Mouse (Mus musculus) gastrocnemius, postnatal 36 days (tissue): ENCODE measurements around the gene Stmn1. TPM values are rescaled to one million over a fixed set of nuclear protein-coding genes. Genes with fewer than 3 reads are reported as not detected.
A peak's percentile ranks its signal among the peaks of the same experiment; 100 is the strongest.

ENCODE experiments used
- DNase-seq, 2 experiments: peaks; one replicate each; pipeline ENCODE4 v3.0.0; 2022
- intact Hi-C: fragments of 180-260 bp; cut with DNase I; formaldehyde crosslinking; loops from one replicate; pipeline ENCODE4 v1.15.1; 2025
- microRNA-seq, 2 experiments: library from miRNA; unstranded; fragments of <30 nt; microRNA quantifications; one replicate each; pipeline ENCODE4 v1.2.0; 2021
- total RNA-seq, 2 experiments: library from RNA; stranded (reverse); gene quantifications; 2 replicates each; pipeline ENCODE4 v1.2.3; 2021

The Stmn1 gene
- total RNA-seq, 2 experiments from 2014 or later: 8.0 TPM

GRCm38 (mm10) chr4:134506713-134507112, 38.6 kb downstream of the Stmn1 start:
- intact Hi-C loops: no loop called here
- no peak for DNase-seq

DNA sequence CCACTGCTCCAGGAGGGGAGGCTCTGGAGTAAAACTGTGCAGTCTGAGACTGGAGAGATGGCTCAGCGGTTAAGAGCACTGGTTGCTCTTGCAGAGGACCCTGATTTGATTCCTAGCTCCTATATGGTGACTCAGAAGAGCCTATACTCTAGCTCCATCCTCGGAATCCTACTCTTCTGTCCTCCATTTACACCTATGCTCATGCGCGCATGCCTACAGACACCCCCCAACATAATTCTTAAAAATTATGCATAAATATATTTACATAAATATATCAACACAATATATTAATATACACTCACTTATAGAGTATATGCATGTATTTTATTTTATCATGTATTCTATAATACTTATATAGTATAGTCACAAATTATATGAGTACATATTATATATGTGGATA, 42.3 kb downstream of the Stmn1 start:
- intact Hi-C loops: no loop called here
- no peak for DNase-seq

- intact Hi-C loops: no loop called here
- DNase-seq: peak; percentile 82 to 90
Measured at GRCm38 (mm10) chr4:134510845-134511411, 42.8 kb downstream of the Stmn1 start, which contains the start of gene Aunip. TSS of gene Aunip (plus strand) at chr4:134510999.

DNA sequence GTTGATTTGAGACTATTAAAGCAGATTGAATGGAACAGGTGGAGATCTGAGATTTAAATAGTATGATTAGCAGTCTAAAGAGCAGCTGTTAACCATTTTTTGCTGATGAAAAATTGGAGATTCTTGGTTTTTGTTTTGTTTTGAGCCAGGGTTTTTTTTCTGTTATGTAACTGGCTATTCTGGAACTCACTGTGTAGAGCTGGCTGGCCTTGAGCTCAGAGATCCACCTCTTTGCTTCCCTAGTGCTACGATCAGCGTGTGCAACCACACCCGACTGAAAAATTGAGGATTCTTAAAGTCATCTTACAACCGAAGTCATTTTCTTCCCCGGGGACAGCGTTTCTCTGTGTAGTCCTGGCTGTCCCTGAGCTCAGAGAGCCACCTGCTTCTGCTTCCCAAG, 43.6 kb downstream of the Stmn1 start:
- intact Hi-C loops: no loop called here
- no peak for DNase-seq

- intact Hi-C loops: no loop called here
- DNase-seq: peak; percentile 47 to 73
Measured at GRCm38 (mm10) chr4:134512798-134513197, 44.7 kb downstream of the Stmn1 start.

- no peak for DNase-seq
- intact Hi-C loops: no loop called here
Measured at GRCm38 (mm10) chr4:134514309-134514930, 46.3 kb downstream of the Stmn1 start.

GRCm38 (mm10) chr4:134515614-134516013, 47.5 kb downstream of the Stmn1 start:
- intact Hi-C loops: no loop called here
- no peak for DNase-seq

- DNase-seq: peak in 1 of 2 experiments; percentile 30
- intact Hi-C loops: no loop called here
Measured at GRCm38 (mm10) chr4:134516981-134517380, 48.9 kb downstream of the Stmn1 start.

- DNase-seq: no peak
- intact Hi-C loops: no loop called here
Measured at GRCm38 (mm10) chr4:134517719-134518118, 49.6 kb downstream of the Stmn1 start.

- intact Hi-C loops: no loop called here
- DNase-seq: no peak
Measured at GRCm38 (mm10) chr4:134518541-134518940, 50.4 kb downstream of the Stmn1 start.

DNA sequence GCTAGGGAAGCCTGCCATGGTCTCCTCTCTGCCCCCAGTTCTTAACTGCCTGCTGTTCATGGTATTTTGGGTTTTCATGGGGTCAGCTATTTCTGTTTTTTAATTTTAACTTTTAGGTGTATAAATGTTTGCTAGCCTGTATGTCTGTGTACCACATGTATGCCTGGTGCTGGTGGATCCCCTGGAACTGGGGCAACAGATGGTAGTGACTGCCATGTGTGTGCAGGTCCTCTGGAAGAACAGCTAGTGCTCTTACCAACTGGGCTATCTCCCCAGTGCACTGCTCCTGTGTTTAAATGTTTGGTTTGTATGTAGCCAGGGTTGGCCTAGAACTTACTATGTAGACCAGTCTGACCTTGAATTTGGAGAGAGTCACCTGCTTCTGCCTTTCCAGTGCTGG, 51.2 kb downstream of the Stmn1 start:
- no peak for DNase-seq
- intact Hi-C loops: no loop called here

Small RNA genes lying within 50 kb of the gene (microRNA-seq; reads per million reads assigned to microRNA genes)
- 0.72 to 2.2 reads per million in 2 experiments for gene Gm23634

Other genes with a start within 250 kb of the Stmn1 start
- 1 to 10 TPM; 1.3 to 1.4 TPM for gene Catsper4, start 240.9 kb upstream of the Stmn1 start, total RNA-seq
- gene Cnksr1, start 229.9 kb upstream of the Stmn1 start, total RNA-seq: 10 to 100 TPM; 33.7 to 36.3 TPM
- not detected for gene E130218I03Rik, start 224.7 kb upstream of the Stmn1 start, total RNA-seq
- 1 to 10 TPM; 4.5 to 4.7 TPM for gene Zfp593, start 222.7 kb upstream of the Stmn1 start, total RNA-seq
- gene Gm30191, start 221.4 kb upstream of the Stmn1 start, total RNA-seq: not detected
- 1 to 10 TPM; 2.4 to 3.6 TPM for gene Grrp1, start 214.2 kb upstream of the Stmn1 start, total RNA-seq
- gene Pdik1l, start 180.4 kb upstream of the Stmn1 start, total RNA-seq: 1 to 10 TPM; 2.2 to 4.3 TPM
- 100 to 1,000 TPM; 241 to 268 TPM for gene Trim63, start 153.2 kb upstream of the Stmn1 start, total RNA-seq
- 10 to 100 TPM in 1 of 2 experiments, 1 to 10 TPM in 1; 3.8 to 22.3 TPM for gene Slc30a2, start 125.1 kb upstream of the Stmn1 start, total RNA-seq
- 10 to 100 TPM; 25.9 to 29.9 TPM for gene Extl1, start 84.5 kb upstream of the Stmn1 start, total RNA-seq
- gene Pafah2, start 72.0 kb upstream of the Stmn1 start, total RNA-seq: 1 to 10 TPM; 1.8 to 4.0 TPM
- gene Paqr7, start 28.4 kb downstream of the Stmn1 start, total RNA-seq: 1 to 10 TPM; 2.4 to 3.0 TPM
- gene Aunip, start 42.7 kb downstream of the Stmn1 start, total RNA-seq: under 1 TPM in 1 of 2 experiments, not detected in 1; 0.20 TPM
- gene Mtfr1l, start 67.1 kb downstream of the Stmn1 start, total RNA-seq: 100 to 1,000 TPM; 124 to 130 TPM
- gene Selenon, start 83.8 kb downstream of the Stmn1 start, total RNA-seq: 1 to 10 TPM; 4.9 to 6.1 TPM
- gene Man1c1, start 236.0 kb downstream of the Stmn1 start, total RNA-seq: 1 to 10 TPM; 3.1 to 3.8 TPM